Mouse (Mus musculus): ENCODE data around the gene Plb1. TPM values are rescaled to one million over a fixed set of nuclear protein-coding genes. Genes with fewer than 3 reads are reported as not detected.

Plb1 gene
- polyA plus RNA-seq, 1 experiment from 2014 or later, result 0.14 TPM

- no peaks in the 10 kb centered on the region for H3K36me3 ChIP-seq
- H3K4me2 ChIP-seq, result peak overlapping the region; percentile 56
- WGBS, result 9% methylated on average over 23 of the region's 23 CpGs
- no peak overlapping the region for H3K27ac ChIP-seq
- 0 out of 2 replicates have a peak overlapping the region, but pooled peaks have one; percentile 31 for H3K9ac ChIP-seq (replicated peaks)
- H3K27me3 ChIP-seq, result no peaks in the 10 kb centered on the region
- H3K4me3 ChIP-seq (replicated peaks), result peak overlapping the region; percentile 32
- no peaks in the 10 kb centered on the region for H3K9me3 ChIP-seq
- H3K4me1 ChIP-seq (replicated peaks), result peaks cover 10% of the 10 kb centered on the region; the same call in 1 of the 2 replicates
- peak; percentile 86; the same call in 1 of the 2 replicates for ATAC-seq (ENCODE audit: insufficient number of reproducible peaks, insufficient read depth, low FRiP score, low TSS enrichment, low read depth)
Measured at GRCm38 (mm10) chr5:32302991-32303921, 70.7 kb downstream of the Plb1 start.

GRCm38 (mm10) chr5:32307106-32307505, 74.6 kb downstream of the Plb1 start:
- ATAC-seq (ENCODE audit: insufficient number of reproducible peaks, insufficient read depth, low FRiP score, low TSS enrichment, low read depth), result no peak
- no peak overlapping the region for H3K4me2 ChIP-seq

GRCm38 (mm10) chr5:32308647-32309046, 76.1 kb downstream of the Plb1 start:
- Histone ChIP-seq H3K4me1 (replicated peaks) (0 out of 2 replicates have a peak, but pooled peaks cover under 1% of the 10 kb centered on the region), H3K9me3 (no peaks in the 10 kb centered on the region), H3K27me3 (no peaks in the 10 kb centered on the region), H3K27ac (no peak overlapping the region), H3K4me2 (no peak overlapping the region), H3K4me3 (replicated peaks) (no peak overlapping the region), H3K36me3 (no peaks in the 10 kb centered on the region), H3K9ac (replicated peaks) (no peak overlapping the region)
- WGBS, result 92% methylated on average over 4 of the region's 4 CpGs
- ATAC-seq (ENCODE audit: insufficient number of reproducible peaks, insufficient read depth, low FRiP score, low TSS enrichment, low read depth), result no peak

More at GRCm38 (mm10) chr5:32307106-32307505, 74.6 kb downstream of the Plb1 start:
- peaks cover 10% of the 10 kb centered on the region; the same call in 1 of the 2 replicates for H3K4me1 ChIP-seq (replicated peaks)
- H3K4me3 ChIP-seq (replicated peaks), result no peak overlapping the region
- 50% methylated on average over 2 of the region's 2 CpGs for WGBS
- no peak overlapping the region for H3K27ac ChIP-seq
- no peaks in the 10 kb centered on the region for H3K27me3 ChIP-seq
- H3K36me3 ChIP-seq, result no peaks in the 10 kb centered on the region
- no peak overlapping the region for H3K9ac ChIP-seq (replicated peaks)
- H3K9me3 ChIP-seq, result no peaks in the 10 kb centered on the region

- Histone ChIP-seq H3K36me3 (no peaks in the 10 kb centered on the region), H3K9me3 (no peaks in the 10 kb centered on the region), H3K4me3 (replicated peaks) (no peak overlapping the region), H3K27ac (no peak overlapping the region), H3K9ac (replicated peaks) (no peak overlapping the region), H3K27me3 (no peaks in the 10 kb centered on the region), H3K4me2 (no peak overlapping the region), H3K4me1 (replicated peaks) (no peaks in the 10 kb centered on the region)
- 67% methylated on average over 1 of the region's 1 CpGs for WGBS
- ATAC-seq (ENCODE audit: insufficient number of reproducible peaks, insufficient read depth, low FRiP score, low TSS enrichment, low read depth), result no peak
Measured at GRCm38 (mm10) chr5:32309714-32310113, 77.2 kb downstream of the Plb1 start.

- Histone ChIP-seq H3K4me3 (replicated peaks) (no peak overlapping the region), H3K27me3 (no peaks in the 10 kb centered on the region), H3K9ac (replicated peaks) (no peak overlapping the region), H3K4me1 (replicated peaks) (no peaks in the 10 kb centered on the region), H3K36me3 (no peaks in the 10 kb centered on the region), H3K4me2 (no peak overlapping the region), H3K9me3 (no peaks in the 10 kb centered on the region), H3K27ac (no peak overlapping the region)
- no peak for ATAC-seq (ENCODE audit: insufficient number of reproducible peaks, insufficient read depth, low FRiP score, low TSS enrichment, low read depth)
- 81% methylated on average over 5 of the region's 5 CpGs for WGBS
Measured at GRCm38 (mm10) chr5:32310802-32311201, 78.3 kb downstream of the Plb1 start.

- no peaks in the 10 kb centered on the region for H3K4me1 ChIP-seq (replicated peaks)
- H3K4me2 ChIP-seq, result no peak overlapping the region
- no peak overlapping the region for H3K9ac ChIP-seq (replicated peaks)
- no peak overlapping the region for H3K4me3 ChIP-seq (replicated peaks)
- H3K36me3 ChIP-seq, result no peaks in the 10 kb centered on the region
- no peaks in the 10 kb centered on the region for H3K9me3 ChIP-seq
- no peaks in the 10 kb centered on the region for H3K27me3 ChIP-seq
- 67% methylated on average over 3 of the region's 3 CpGs for WGBS
- no peak for ATAC-seq (ENCODE audit: insufficient number of reproducible peaks, insufficient read depth, low FRiP score, low TSS enrichment, low read depth)
- H3K27ac ChIP-seq, result no peak overlapping the region
Measured at GRCm38 (mm10) chr5:32311589-32312166, 79.2 kb downstream of the Plb1 start.

- no peak overlapping the region for H3K4me3 ChIP-seq (replicated peaks)
- H3K27ac ChIP-seq, result no peak overlapping the region
- H3K27me3 ChIP-seq, result no peaks in the 10 kb centered on the region
- no peaks in the 10 kb centered on the region for H3K4me1 ChIP-seq (replicated peaks)
- H3K4me2 ChIP-seq, result no peak overlapping the region
- no peaks in the 10 kb centered on the region for H3K36me3 ChIP-seq
- H3K9ac ChIP-seq (replicated peaks), result no peak overlapping the region
- WGBS, result 76% methylated on average over 6 of the region's 6 CpGs
- no peak for ATAC-seq (ENCODE audit: insufficient number of reproducible peaks, insufficient read depth, low FRiP score, low TSS enrichment, low read depth)
- no peaks in the 10 kb centered on the region for H3K9me3 ChIP-seq
Measured at GRCm38 (mm10) chr5:32313671-32314070, 81.2 kb downstream of the Plb1 start.

- Histone ChIP-seq H3K4me1 (replicated peaks) (no peaks in the 10 kb centered on the region), H3K9me3 (no peaks in the 10 kb centered on the region), H3K9ac (replicated peaks) (no peak overlapping the region), H3K36me3 (no peaks in the 10 kb centered on the region), H3K4me2 (no peak overlapping the region), H3K27ac (no peak overlapping the region), H3K4me3 (replicated peaks) (no peak overlapping the region), H3K27me3 (no peaks in the 10 kb centered on the region)
- no peak for ATAC-seq (ENCODE audit: insufficient number of reproducible peaks, insufficient read depth, low FRiP score, low TSS enrichment, low read depth)
- WGBS, result 55% methylated on average over 2 of the region's 2 CpGs
Measured at GRCm38 (mm10) chr5:32314731-32315130, 82.2 kb downstream of the Plb1 start.

- Histone ChIP-seq H3K9me3 (no peaks in the 10 kb centered on the region), H3K36me3 (no peaks in the 10 kb centered on the region), H3K9ac (replicated peaks) (no peak overlapping the region), H3K27ac (no peak overlapping the region), H3K4me2 (peak overlapping the region; percentile 16; the same call in 1 of the 2 replicates), H3K27me3 (no peaks in the 10 kb centered on the region), H3K4me1 (replicated peaks) (peaks cover 7% of the 10 kb centered on the region; the same call in 1 of the 2 replicates), H3K4me3 (replicated peaks) (no peak overlapping the region)
- 42% methylated on average over 7 of the region's 7 CpGs for WGBS
- ATAC-seq (ENCODE audit: insufficient number of reproducible peaks, insufficient read depth, low FRiP score, low TSS enrichment, low read depth), result no peak
Measured at GRCm38 (mm10) chr5:32322146-32322811, 89.8 kb downstream of the Plb1 start.

GRCm38 (mm10) chr5:32328139-32328538, 95.6 kb downstream of the Plb1 start:
- ATAC-seq (ENCODE audit: insufficient number of reproducible peaks, insufficient read depth, low FRiP score, low TSS enrichment, low read depth), result no peak
- WGBS, result 90% methylated on average over 7 of the region's 7 CpGs
- Histone ChIP-seq H3K4me2 (no peak overlapping the region), H3K9me3 (no peaks in the 10 kb centered on the region), H3K4me1 (replicated peaks) (no peaks in the 10 kb centered on the region), H3K36me3 (no peaks in the 10 kb centered on the region), H3K9ac (replicated peaks) (no peak overlapping the region), H3K4me3 (replicated peaks) (no peak overlapping the region), H3K27ac (no peak overlapping the region), H3K27me3 (no peaks in the 10 kb centered on the region)

GRCm38 (mm10) chr5:32332591-32332990, 100.1 kb downstream of the Plb1 start:
- Histone ChIP-seq H3K27me3 (no peaks in the 10 kb centered on the region), H3K27ac (no peak overlapping the region), H3K4me3 (replicated peaks) (no peak overlapping the region), H3K4me1 (replicated peaks) (peaks cover 27% of the 10 kb centered on the region), H3K9me3 (no peaks in the 10 kb centered on the region), H3K4me2 (no peak overlapping the region), H3K9ac (replicated peaks) (no peak overlapping the region), H3K36me3 (no peaks in the 10 kb centered on the region)
- ATAC-seq (ENCODE audit: insufficient number of reproducible peaks, insufficient read depth, low FRiP score, low TSS enrichment, low read depth), result no peak
- WGBS, result 88% methylated on average over 4 of the region's 4 CpGs
